Mouse (Mus musculus) myocyte (in vitro differentiated cells): ENCODE data around the gene Uggt1.

Experiments
- E2F4 ChIP-seq: IDR thresholded peaks from one replicate; pipeline ENCODE4 v1.6.1; 2011; ENCODE audit warnings: mild to moderate bottlenecking, control low read depth, moderate library complexity; ENCODE audit not compliant: insufficient read depth
- MAX ChIP-seq: IDR thresholded peaks from one replicate; pipeline ENCODE4 v1.6.1; 2011; ENCODE audit warnings: low read depth, mild to moderate bottlenecking, control low read depth
- MYOD1 ChIP-seq, 3 experiments: IDR thresholded peaks; one replicate each; pipeline ENCODE4 v1.6.1; 2011; ENCODE audit warnings: control low read depth in 2 of 3, low read depth in 2 of 3, mild to moderate bottlenecking in 2 of 3, moderate library complexity in 1 of 3; ENCODE audit not compliant: insufficient read length in 2 of 3, control insufficient read depth in 1 of 3
- MYOG ChIP-seq, 3 experiments: IDR thresholded peaks; one replicate each; pipeline ENCODE4 v1.6.1; 2011; ENCODE audit warnings: control low read depth in 2 of 3, low read depth in 2 of 3, mild to moderate bottlenecking in 2 of 3; ENCODE audit not compliant: insufficient read length in 2 of 3, control insufficient read depth in 1 of 3, insufficient read depth in 1 of 3
- POLR2A ChIP-seq: IDR thresholded peaks from one replicate; pipeline ENCODE4 v1.6.1; 2011; ENCODE audit warnings: low read depth, mild to moderate bottlenecking, control low read depth, moderate library complexity; ENCODE audit not compliant: insufficient read length
- POLR2AphosphoS2 ChIP-seq: IDR thresholded peaks from one replicate; pipeline ENCODE4 v1.6.1; 2011; ENCODE audit warnings: low read depth, control low read depth; ENCODE audit not compliant: insufficient read length
- REST ChIP-seq: IDR thresholded peaks from one replicate; pipeline ENCODE4 v1.6.1; 2011; ENCODE audit warnings: mild to moderate bottlenecking, control low read depth, moderate library complexity; ENCODE audit not compliant: insufficient read depth, insufficient read length
- TCF12 ChIP-seq: IDR thresholded peaks from one replicate; pipeline ENCODE4 v1.6.1; 2011; ENCODE audit warnings: mild to moderate bottlenecking, control low read depth; ENCODE audit not compliant: poor library complexity, insufficient read depth, severe bottlenecking
- USF1 ChIP-seq: IDR thresholded peaks from one replicate; pipeline ENCODE4 v1.6.1; 2011; ENCODE audit warnings: low read depth, mild to moderate bottlenecking, control low read depth, moderate library complexity

GRCm38 (mm10) chr1:36261708-36262504 is 17.4 kb upstream of the Uggt1 start:
- TF ChIP-seq POLR2A (no peak), USF1 (no peak), REST (no peak), MYOG (IDR thresholded peaks at IDR 0.05; ENCODE audit: control insufficient read depth in 1 of 3, insufficient read depth in 1 of 3, insufficient read length in 2 of 3, low read depth in 2 of 3) (no peak), MYOD1 (IDR thresholded peaks at IDR 0.05; ENCODE audit: control insufficient read depth in 1 of 3, insufficient read length in 2 of 3, low read depth in 2 of 3) (no peak), MAX (no peak), POLR2AphosphoS2 (no peak), E2F4 (no peak), TCF12 (no peak)
